Mouse (Mus musculus) brain, embryonic 14.5 days (tissue): ENCODE data around the gene Stk39.

Experiments
- CTCF ChIP-seq: fragments of 200-500 bp; IDR thresholded peaks from 2 replicates; pipeline ENCODE4 v1.5.1; 2012; ENCODE audit warnings: inconsistent platforms, mild to moderate bottlenecking, moderate library complexity, borderline replicate concordance; ENCODE audit not compliant: insufficient read depth, insufficient read length; ENCODE audit errors: extremely low read depth
- POLR2A ChIP-seq: fragments of 200-500 bp; IDR thresholded peaks from 2 replicates; pipeline ENCODE4 v1.6.1; 2012; ENCODE audit warnings: mild to moderate bottlenecking, inconsistent platforms, borderline replicate concordance; ENCODE audit not compliant: poor library complexity, insufficient read depth, insufficient read length, severe bottlenecking; ENCODE audit errors: extremely low read depth

DNA sequence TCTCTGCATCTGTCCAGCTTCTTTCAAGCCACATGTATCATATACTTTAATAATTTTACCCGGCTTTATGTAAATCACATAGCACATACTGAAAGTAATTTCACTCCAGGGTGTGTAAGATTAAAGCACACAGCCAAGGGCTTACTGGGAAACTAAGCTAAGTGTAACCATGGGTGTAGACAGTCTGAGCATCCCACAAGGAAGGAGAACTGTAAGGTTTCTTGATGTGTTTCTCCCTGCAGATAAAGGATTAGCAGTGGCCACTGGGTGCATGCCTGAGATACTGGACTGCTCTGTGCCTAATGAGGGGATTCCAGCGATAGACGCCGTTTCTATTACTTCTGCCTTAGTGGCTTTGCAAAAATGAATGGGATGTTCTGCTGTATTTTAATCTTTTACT, 14.2 kb upstream of the Stk39 start:
- TF ChIP-seq CTCF (no peak), POLR2A (no peak)
